Mouse (Mus musculus) hindbrain, embryonic 11.5 days (tissue): Measurements from ENCODE around the gene Gm43552. TPM values are rescaled to one million over a fixed set of nuclear protein-coding genes. Genes with fewer than 3 reads are reported as not detected.

ENCODE experiments used
- ATAC-seq: fragments of 200-750 bp; cut with Nextera tagmentation; 2 replicates; pipeline ENCODE4 v1.8.0; 2017; ENCODE audit warnings: mild to moderate bottlenecking, moderate TSS enrichment, moderate library complexity; ENCODE audit not compliant: low FRiP score
- DNase-seq: peaks from one replicate; pipeline ENCODE4 v3.0.0-alpha.2; 2015; ENCODE audit warnings: low spot score
- H3K27ac ChIP-seq: fragments of 300-500 bp; sonication (generic); 2 replicates; pipeline ENCODE4 v1.5.1; 2014; ENCODE audit warnings: mild to moderate bottlenecking, low read depth, low read length
- H3K27me3 ChIP-seq: fragments of 300-500 bp; sonication (generic); 2 replicates; pipeline ENCODE4 v1.6.1; 2014; ENCODE audit warnings: mild to moderate bottlenecking, low read length, moderate library complexity, mixed read lengths; ENCODE audit not compliant: control insufficient read depth, insufficient read depth
- H3K36me3 ChIP-seq: fragments of 300-500 bp; sonication (generic); 2 replicates; pipeline ENCODE4 v1.6.1; 2014; ENCODE audit warnings: mild to moderate bottlenecking, low read length, moderate library complexity, mixed read lengths; ENCODE audit not compliant: control insufficient read depth, insufficient read depth
- H3K4me1 ChIP-seq: fragments of 300-500 bp; sonication (generic); replicated peaks from 2 replicates; pipeline ENCODE4 v1.6.1; 2014; ENCODE audit warnings: low read length, mixed read lengths; ENCODE audit not compliant: control insufficient read depth, insufficient read depth
- H3K4me2 ChIP-seq: fragments of 300-500 bp; sonication (generic); replicated peaks from 2 replicates; pipeline ENCODE4 v1.6.1; 2014; ENCODE audit warnings: mild to moderate bottlenecking, low read depth, low read length
- H3K4me3 ChIP-seq: fragments of 300-500 bp; sonication (generic); 2 replicates; pipeline ENCODE4 v1.5.1; 2014; ENCODE audit warnings: low read depth, low read length
- H3K9ac ChIP-seq: fragments of 300-500 bp; sonication (generic); 2 replicates; pipeline ENCODE4 v1.6.1; 2014; ENCODE audit warnings: low read depth, low read length
- H3K9me3 ChIP-seq: fragments of 300-500 bp; sonication (generic); 2 replicates; pipeline ENCODE4 v1.6.1; 2016; ENCODE audit warnings: low read length; ENCODE audit not compliant: control insufficient read depth
- WGBS: fragments of 180-500 bp; shearing (Covaris S2); extraction: QIAGEN DNeasy Blood & Tissue Kit; methylation state at CpG from one replicate; pipeline ENCODE4 v1.1.7; 2014; 5-methylcytosine and 5-hydroxymethylcytosine counted together
- polyA plus RNA-seq: library from polyadenylated mRNA; unstranded; fragments of >200 nt; fragmentation: Nextera tagmentation; extraction: Ambion mirVana; gene quantifications from 2 replicates; pipeline ENCODE4 v1.2.1, GENCODE M21; 2014

Gene Gm43552
- polyA plus RNA-seq, 1 experiment from 2014 or later = not detected

GRCm38 (mm10) chr5:65535457-65536067 lies 42.9 kb upstream of the Gm43552 start:
- Histone ChIP-seq H3K4me3 (no peak overlapping the region), H3K9ac (no peak overlapping the region), H3K4me1 (no peaks in the 10 kb centered on the region; the same call in 1 of the 2 replicates), H3K27me3 (no peaks in the 10 kb centered on the region), H3K36me3 (no peaks in the 10 kb centered on the region), H3K4me2 (no peak overlapping the region), H3K9me3 (no peaks in the 10 kb centered on the region), H3K27ac (no peak overlapping the region)
- ATAC-seq (no peak), DNase-seq (peak; percentile 57)
- WGBS = 77% methylated on average over 5 of the region's 5 CpGs

- Histone ChIP-seq H3K4me2 (no peak overlapping the region), H3K4me1 (no peaks in the 10 kb centered on the region; the same call in 1 of the 2 replicates), H3K4me3 (no peak overlapping the region), H3K9ac (no peak overlapping the region), H3K27ac (no peak overlapping the region), H3K9me3 (no peaks in the 10 kb centered on the region), H3K27me3 (no peaks in the 10 kb centered on the region), H3K36me3 (no peaks in the 10 kb centered on the region)
- ATAC-seq (no peak), DNase-seq (no peak)
- WGBS = 68% methylated on average over 4 of the region's 4 CpGs
These were observed 41.9 kb upstream of the Gm43552 start for GRCm38 (mm10) chr5:65534496-65534895.

GRCm38 (mm10) chr5:65531283-65531682 lies 38.6 kb upstream of the Gm43552 start:
- DNase-seq = no peak
- ATAC-seq = no peak
- Histone ChIP-seq H3K27me3 (no peaks in the 10 kb centered on the region), H3K4me3 (no peak overlapping the region), H3K36me3 (no peaks in the 10 kb centered on the region), H3K4me1 (no peaks in the 10 kb centered on the region), H3K9me3 (no peaks in the 10 kb centered on the region), H3K9ac (no peak overlapping the region), H3K4me2 (no peak overlapping the region), H3K27ac (no peak overlapping the region)
- 73% methylated on average over 3 of the region's 3 CpGs for WGBS

- no peak for DNase-seq
- Histone ChIP-seq H3K27ac (no peak overlapping the region), H3K4me1 (no peaks in the 10 kb centered on the region), H3K9ac (no peak overlapping the region), H3K9me3 (no peaks in the 10 kb centered on the region), H3K4me3 (no peak overlapping the region), H3K27me3 (no peaks in the 10 kb centered on the region), H3K4me2 (no peak overlapping the region), H3K36me3 (no peaks in the 10 kb centered on the region)
- no peak for ATAC-seq
- WGBS = 11% methylated on average over 8 of the region's 8 CpGs
These were observed 33.2 kb upstream of the Gm43552 start for GRCm38 (mm10) chr5:65525674-65526443.

- H3K4me1 ChIP-seq = no peaks in the 10 kb centered on the region
- H3K36me3 ChIP-seq = no peaks in the 10 kb centered on the region
- no peak overlapping the region for H3K4me2 ChIP-seq
- 80% methylated on average over 4 of the region's 4 CpGs for WGBS
- no peaks in the 10 kb centered on the region for H3K27me3 ChIP-seq
- no peaks in the 10 kb centered on the region for H3K9me3 ChIP-seq
- no peak for ATAC-seq
- no peak overlapping the region for H3K4me3 ChIP-seq
- H3K27ac ChIP-seq = no peak overlapping the region
- no peak for DNase-seq
- H3K9ac ChIP-seq = no peak overlapping the region
These were observed 32.2 kb upstream of the Gm43552 start for GRCm38 (mm10) chr5:65524831-65525230.

- Histone ChIP-seq H3K4me3 (no peak overlapping the region), H3K9me3 (no peaks in the 10 kb centered on the region), H3K4me1 (no peaks in the 10 kb centered on the region), H3K36me3 (no peaks in the 10 kb centered on the region), H3K4me2 (no peak overlapping the region), H3K27ac (no peak overlapping the region), H3K27me3 (no peaks in the 10 kb centered on the region), H3K9ac (no peak overlapping the region)
- WGBS = 94% methylated on average over 1 of the region's 1 CpGs
- DNase-seq (no peak), ATAC-seq (no peak)
These were observed 29.2 kb upstream of the Gm43552 start for GRCm38 (mm10) chr5:65521803-65522202.

GRCm38 (mm10) chr5:65514635-65515278 lies 22.1 kb upstream of the Gm43552 start:
- ATAC-seq = no peak
- Histone ChIP-seq H3K9ac (no peak overlapping the region), H3K4me3 (no peak overlapping the region), H3K27ac (no peak overlapping the region), H3K4me2 (no peak overlapping the region), H3K9me3 (no peaks in the 10 kb centered on the region), H3K4me1 (no peaks in the 10 kb centered on the region), H3K27me3 (no peaks in the 10 kb centered on the region), H3K36me3 (no peaks in the 10 kb centered on the region)
- DNase-seq = no peak
- WGBS = 72% methylated on average over 5 of the region's 5 CpGs

- Histone ChIP-seq H3K27me3 (no peaks in the 10 kb centered on the region), H3K4me2 (no peak overlapping the region), H3K27ac (no peak overlapping the region), H3K9me3 (no peaks in the 10 kb centered on the region), H3K4me3 (no peak overlapping the region), H3K4me1 (no peaks in the 10 kb centered on the region), H3K9ac (no peak overlapping the region), H3K36me3 (no peaks in the 10 kb centered on the region)
- 83% methylated on average over 3 of the region's 3 CpGs for WGBS
- DNase-seq (no peak), ATAC-seq (no peak)
These were observed 20.9 kb upstream of the Gm43552 start for GRCm38 (mm10) chr5:65513506-65513905.
